Mouse (Mus musculus) liver, embryonic 12.5 days (tissue): ENCODE data around the gene Fign. TPM values are rescaled to one million over a fixed set of nuclear protein-coding genes. Genes with fewer than 3 reads are reported as not detected.

Source experiments
- ATAC-seq: fragments of 200-750 bp; cut with Nextera tagmentation; 2 replicates; pipeline ENCODE4 v1.8.0; 2017; ENCODE audit warnings: moderate number of reproducible peaks, mild to moderate bottlenecking, moderate library complexity
- H3K27ac ChIP-seq: fragments of 300-500 bp; sonication (generic); 2 replicates; pipeline ENCODE4 v1.5.1; 2016; ENCODE audit warnings: mild to moderate bottlenecking
- H3K27me3 ChIP-seq: fragments of 300-500 bp; sonication (generic); replicated peaks from 2 replicates; pipeline ENCODE4 v1.6.1; 2016; ENCODE audit warnings: mild to moderate bottlenecking, moderate library complexity
- H3K36me3 ChIP-seq: fragments of 300-500 bp; sonication (generic); 2 replicates; pipeline ENCODE4 v1.6.1; 2016; ENCODE audit warnings: mild to moderate bottlenecking, moderate library complexity
- H3K4me1 ChIP-seq: fragments of 300-500 bp; sonication (generic); 2 replicates; pipeline ENCODE4 v1.6.1; 2016
- H3K4me2 ChIP-seq: fragments of 300-500 bp; sonication (generic); 2 replicates; pipeline ENCODE4 v1.6.1; 2016; ENCODE audit warnings: mild to moderate bottlenecking, moderate library complexity
- H3K4me3 ChIP-seq: fragments of 300-500 bp; sonication (generic); 2 replicates; pipeline ENCODE4 v1.5.1; 2016; ENCODE audit warnings: mild to moderate bottlenecking, moderate library complexity
- H3K9ac ChIP-seq: fragments of 300-500 bp; sonication (generic); 2 replicates; pipeline ENCODE4 v1.6.1; 2016; ENCODE audit warnings: mild to moderate bottlenecking, moderate library complexity
- H3K9me3 ChIP-seq: fragments of 300-500 bp; sonication (generic); replicated peaks from 2 replicates; pipeline ENCODE4 v1.6.1; 2016; ENCODE audit warnings: mild to moderate bottlenecking, moderate library complexity
- WGBS: fragments of 180-500 bp; shearing (Covaris S2); methylation state at CpG from one replicate; pipeline ENCODE4 v1.1.7; 2016; ENCODE audit not compliant: insufficient replicate concordance; 5-methylcytosine and 5-hydroxymethylcytosine counted together
- polyA plus RNA-seq: library from polyadenylated mRNA; unstranded; fragments of >200 nt; fragmentation: Nextera tagmentation; extraction: Ambion mirVana; gene quantifications from 2 replicates; pipeline ENCODE4 v1.2.1, GENCODE M21; 2016

Gene Fign
- polyA plus RNA-seq = 3.2 and 3.9 TPM in 2 replicates

- no peaks in the 10 kb centered on the region for H3K4me1 ChIP-seq
- H3K4me2 ChIP-seq = peak within 1 kb of the TSS; percentile 67
- ATAC-seq = peak; percentile 64
- no peaks in the 10 kb centered on the region for H3K9me3 ChIP-seq
- peaks cover 33% of the 10 kb centered on the region for H3K27me3 ChIP-seq
- WGBS = under 1% methylated on average over 52 of the region's 85 CpGs
- peak within 1 kb of the TSS; percentile 65 for H3K9ac ChIP-seq
- peak within 1 kb of the TSS; percentile 59 for H3K4me3 ChIP-seq
- peak within 1 kb of the TSS; percentile 78 for H3K27ac ChIP-seq
- H3K36me3 ChIP-seq = no peaks in the 10 kb centered on the region
Measured at GRCm38 (mm10) chr2:64097937-64098617, at the start of gene Fign. Gene Fign, minus strand, starts transcription at chr2:64098038.

DNA sequence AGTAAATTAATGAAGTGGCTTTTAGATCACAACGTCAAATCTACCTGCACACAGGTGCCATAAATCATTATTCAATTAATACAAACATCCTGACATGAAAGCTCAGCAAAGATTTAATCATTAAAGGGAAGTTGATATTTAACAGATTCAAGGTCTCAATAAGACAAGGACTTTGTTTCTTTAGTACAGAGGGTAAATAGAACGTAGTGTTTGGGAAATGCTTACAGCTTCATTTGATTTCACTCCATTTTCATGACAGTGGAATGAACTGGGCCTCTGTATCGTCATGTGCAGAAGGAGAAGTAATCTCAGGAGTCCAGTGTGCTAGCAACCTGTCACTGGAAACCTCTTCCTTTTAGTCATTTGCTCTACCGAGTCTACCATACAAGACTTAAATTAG, 35.8 kb upstream of the Fign start:
- H3K4me3 ChIP-seq = no peak overlapping the region
- H3K4me1 ChIP-seq = no peaks in the 10 kb centered on the region
- no peak overlapping the region for H3K27ac ChIP-seq
- H3K36me3 ChIP-seq = no peaks in the 10 kb centered on the region
- H3K9ac ChIP-seq = no peak overlapping the region
- no peak overlapping the region for H3K4me2 ChIP-seq
- no peak for ATAC-seq
- 59% methylated on average over 4 of the region's 4 CpGs for WGBS
- H3K9me3 ChIP-seq = no peaks in the 10 kb centered on the region
- H3K27me3 ChIP-seq = no peaks in the 10 kb centered on the region

GRCm38 (mm10) chr2:64120495-64120894, 22.7 kb upstream of the Fign start:
- 46% methylated on average over 5 of the region's 5 CpGs for WGBS
- no peak for ATAC-seq

DNA sequence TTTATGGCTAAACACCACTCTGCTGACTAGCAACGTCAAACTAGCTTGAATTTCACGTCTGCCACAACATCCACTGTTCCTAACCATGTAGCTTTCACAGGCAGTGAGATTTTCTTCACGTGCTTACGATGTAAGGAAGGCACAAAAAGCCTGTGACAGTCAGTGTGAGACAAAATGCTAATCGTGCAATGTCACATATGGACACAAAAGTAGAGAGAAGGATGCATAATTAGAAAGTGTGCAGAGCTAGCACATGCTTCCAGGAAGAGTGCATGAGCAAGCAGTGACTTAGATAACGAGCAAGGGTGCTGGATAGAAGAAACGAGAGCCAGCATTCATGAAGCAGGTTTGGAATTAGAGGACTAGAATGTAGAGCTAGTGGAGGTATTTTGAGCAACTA, 18.8 kb upstream of the Fign start:
- Histone ChIP-seq H3K27ac (no peak overlapping the region), H3K9ac (no peak overlapping the region), H3K4me2 (no peak overlapping the region), H3K4me3 (no peak overlapping the region), H3K4me1 (no peaks in the 10 kb centered on the region), H3K27me3 (no peaks in the 10 kb centered on the region), H3K9me3 (no peaks in the 10 kb centered on the region), H3K36me3 (no peaks in the 10 kb centered on the region)
- ATAC-seq = no peak
- WGBS = 63% methylated on average over 7 of the region's 7 CpGs

More at GRCm38 (mm10) chr2:64120495-64120894, 22.7 kb upstream of the Fign start:
- Histone ChIP-seq H3K9ac (no peak overlapping the region), H3K4me1 (no peaks in the 10 kb centered on the region), H3K4me2 (no peak overlapping the region), H3K36me3 (no peaks in the 10 kb centered on the region), H3K27ac (no peak overlapping the region), H3K9me3 (no peaks in the 10 kb centered on the region), H3K27me3 (no peaks in the 10 kb centered on the region), H3K4me3 (no peak overlapping the region)

GRCm38 (mm10) chr2:64111133-64111532, 13.3 kb upstream of the Fign start:
- H3K27ac ChIP-seq = no peak overlapping the region
- H3K4me3 ChIP-seq = no peak overlapping the region
- H3K9me3 ChIP-seq = no peaks in the 10 kb centered on the region
- no peak overlapping the region for H3K4me2 ChIP-seq
- no peaks in the 10 kb centered on the region for H3K4me1 ChIP-seq
- H3K36me3 ChIP-seq = no peaks in the 10 kb centered on the region
- no peak for ATAC-seq
- no peaks in the 10 kb centered on the region for H3K27me3 ChIP-seq
- 76% methylated on average over 3 of the region's 3 CpGs for WGBS
- H3K9ac ChIP-seq = no peak overlapping the region

DNA sequence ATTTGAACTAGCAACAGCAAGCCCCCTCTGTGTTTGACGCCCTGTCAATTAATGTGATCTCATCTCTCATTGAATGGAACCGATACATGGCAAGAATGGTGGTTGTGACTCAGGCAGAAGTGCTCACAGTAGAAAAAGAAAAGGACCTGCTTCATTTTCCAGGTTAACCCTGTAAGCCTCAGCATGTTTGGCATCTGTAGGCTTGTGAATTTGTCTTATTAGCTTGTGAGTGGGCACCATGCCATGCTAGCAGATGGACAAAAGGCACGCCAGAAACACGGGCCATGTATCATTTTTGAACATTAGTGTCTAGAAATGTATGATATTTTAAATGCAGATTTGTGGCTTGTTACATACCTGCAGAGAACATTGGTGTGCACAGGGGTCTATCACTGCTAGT, 12.0 kb upstream of the Fign start:
- no peaks in the 10 kb centered on the region for H3K36me3 ChIP-seq
- ATAC-seq = no peak
- WGBS = 66% methylated on average over 4 of the region's 4 CpGs

DNA sequence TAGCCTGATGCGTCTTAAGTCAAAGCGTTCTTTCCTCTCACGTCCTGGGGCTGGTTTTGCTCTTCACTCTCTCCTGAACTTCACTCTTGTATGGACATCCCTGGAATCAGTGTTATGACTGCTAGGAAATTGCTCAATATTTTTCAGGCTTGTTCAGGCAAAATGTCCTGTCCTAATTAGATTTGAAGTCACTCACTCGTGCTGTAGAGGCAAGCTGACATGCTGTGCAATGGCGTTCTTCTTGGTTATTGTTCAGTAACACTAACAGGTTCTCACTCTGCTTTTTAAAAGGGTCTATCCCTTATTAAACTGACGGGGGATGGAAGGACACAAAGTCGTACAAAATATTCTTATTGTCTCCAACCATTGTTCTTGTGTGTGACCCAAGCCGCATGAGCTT, 10.2 kb upstream of the Fign start:
- H3K27ac ChIP-seq = no peak overlapping the region
- no peak overlapping the region for H3K4me2 ChIP-seq
- H3K27me3 ChIP-seq = no peaks in the 10 kb centered on the region
- ATAC-seq = no peak
- no peak overlapping the region for H3K9ac ChIP-seq
- no peaks in the 10 kb centered on the region for H3K4me1 ChIP-seq
- WGBS = 68% methylated on average over 8 of the region's 8 CpGs
- H3K4me3 ChIP-seq = no peak overlapping the region
- H3K9me3 ChIP-seq = no peaks in the 10 kb centered on the region
- H3K36me3 ChIP-seq = no peaks in the 10 kb centered on the region

More for the DNA sequence above, 12.0 kb upstream of the Fign start:
- Histone ChIP-seq H3K4me2 (no peak overlapping the region), H3K4me1 (no peaks in the 10 kb centered on the region), H3K27ac (no peak overlapping the region), H3K4me3 (no peak overlapping the region), H3K9me3 (no peaks in the 10 kb centered on the region), H3K27me3 (no peaks in the 10 kb centered on the region), H3K9ac (no peak overlapping the region)

GRCm38 (mm10) chr2:64098618-64099320, 931 bp upstream of the Fign start:
- Histone ChIP-seq H3K9ac (peak overlapping the region; percentile 65), H3K4me3 (peak overlapping the region; percentile 59), H3K36me3 (no peaks in the 10 kb centered on the region), H3K4me1 (no peaks in the 10 kb centered on the region), H3K4me2 (peak overlapping the region; percentile 67), H3K27ac (peak overlapping the region; percentile 78), H3K27me3 (peaks cover 33% of the 10 kb centered on the region), H3K9me3 (no peaks in the 10 kb centered on the region)
- 8% methylated on average over 21 of the region's 21 CpGs for WGBS
- ATAC-seq = peak; percentile 58

DNA sequence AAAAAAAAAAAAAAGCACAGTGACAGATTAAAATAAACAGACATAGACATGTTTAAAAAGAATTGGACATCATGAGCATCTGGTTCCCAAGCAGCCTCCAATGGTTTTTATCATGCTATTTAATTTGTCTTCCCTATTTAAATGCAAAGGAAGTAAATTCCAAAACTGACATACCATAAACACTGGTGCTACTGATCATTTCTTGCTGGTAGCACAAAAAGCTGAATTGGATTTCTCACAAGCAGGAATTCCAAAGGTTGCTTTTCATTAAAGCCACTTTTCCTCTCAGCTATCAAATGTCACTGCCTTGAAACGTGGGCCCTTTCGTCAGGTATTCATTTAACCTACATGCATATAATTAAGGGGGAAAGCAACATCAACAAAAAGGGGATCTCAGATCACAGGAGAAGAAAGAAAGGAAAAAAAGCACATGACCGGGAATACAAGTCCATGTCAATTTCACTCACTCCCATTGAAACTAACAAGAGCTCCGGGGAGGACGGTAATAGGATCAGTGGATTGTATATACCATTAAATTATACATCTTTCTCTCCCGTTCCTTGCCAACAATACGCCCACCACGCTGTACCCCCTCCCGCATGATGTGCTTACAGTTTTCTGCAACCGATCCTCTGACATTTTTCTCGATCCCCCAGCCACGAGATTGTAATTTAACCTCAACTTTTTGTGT, 972 bp downstream of the Fign start:
- Histone ChIP-seq H3K27me3 (peaks cover 33% of the 10 kb centered on the region), H3K4me2 (peak overlapping the region; percentile 67), H3K27ac (no peak overlapping the region), H3K9me3 (no peaks in the 10 kb centered on the region), H3K9ac (no peak overlapping the region), H3K36me3 (no peaks in the 10 kb centered on the region), H3K4me3 (peak overlapping the region; percentile 59), H3K4me1 (no peaks in the 10 kb centered on the region)
- ATAC-seq = no peak
- under 1% methylated on average over 12 of the region's 12 CpGs for WGBS

DNA sequence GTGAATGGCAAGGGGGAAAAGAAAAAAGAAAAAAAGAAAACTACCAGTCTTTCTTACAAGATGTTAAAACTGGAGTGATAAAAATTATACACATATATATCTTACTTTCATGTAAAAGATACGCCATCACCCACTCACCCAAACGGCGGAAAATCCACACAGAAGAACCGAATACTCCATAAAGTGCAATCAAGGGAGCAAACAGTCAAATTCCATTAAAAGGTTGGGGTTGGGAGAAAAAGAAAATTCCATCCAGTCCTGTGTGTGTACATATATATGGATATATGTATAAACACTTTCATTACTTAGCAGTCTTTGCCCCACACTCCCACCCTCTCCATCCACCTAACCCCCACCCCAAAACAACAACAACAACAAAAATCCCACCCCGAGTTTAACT, 1.7 kb downstream of the Fign start:
- H3K27me3 ChIP-seq = peaks cover 33% of the 10 kb centered on the region
- no peak overlapping the region for H3K27ac ChIP-seq
- H3K9me3 ChIP-seq = no peaks in the 10 kb centered on the region
- no peak for ATAC-seq
- 0 out of 2 replicates have a peak overlapping the region, but pooled peaks have one; percentile 9 for H3K4me3 ChIP-seq
- H3K4me1 ChIP-seq = no peaks in the 10 kb centered on the region
- H3K4me2 ChIP-seq = peak overlapping the region; percentile 67
- 58% methylated on average over 5 of the region's 5 CpGs for WGBS
- H3K36me3 ChIP-seq = no peaks in the 10 kb centered on the region
- H3K9ac ChIP-seq = no peak overlapping the region

GRCm38 (mm10) chr2:64095561-64095960, 2.3 kb downstream of the Fign start:
- WGBS = 50% methylated on average over 5 of the region's 5 CpGs
- Histone ChIP-seq H3K9ac (no peak overlapping the region), H3K27me3 (peaks cover 33% of the 10 kb centered on the region), H3K36me3 (no peaks in the 10 kb centered on the region), H3K9me3 (no peaks in the 10 kb centered on the region), H3K4me2 (peak overlapping the region; percentile 37), H3K27ac (no peak overlapping the region), H3K4me1 (no peaks in the 10 kb centered on the region), H3K4me3 (peak overlapping the region; percentile 21; the same call in 1 of the 2 replicates)
- ATAC-seq = no peak

DNA sequence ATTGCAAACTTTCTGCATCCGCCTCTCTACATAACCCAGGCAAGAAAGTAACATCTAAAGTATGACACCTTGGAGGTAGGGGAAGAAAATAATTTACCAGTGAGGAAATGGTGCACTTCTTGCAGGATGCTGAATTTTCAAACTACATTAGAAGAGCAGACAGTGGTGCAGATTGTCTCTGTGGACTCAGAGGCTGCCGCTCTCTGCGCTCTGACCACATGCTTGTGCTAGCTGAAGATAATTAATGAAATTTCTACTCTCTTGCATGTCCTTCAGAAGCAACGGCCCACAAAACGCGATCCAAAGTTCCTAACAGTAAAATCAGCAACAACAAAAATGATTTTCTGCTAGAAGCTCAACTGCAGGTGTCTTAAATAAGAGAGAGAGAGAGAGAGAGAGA, 4.8 kb downstream of the Fign start:
- no peak for ATAC-seq
- H3K4me1 ChIP-seq = no peaks in the 10 kb centered on the region
- H3K9me3 ChIP-seq = no peaks in the 10 kb centered on the region
- WGBS = 58% methylated on average over 6 of the region's 6 CpGs
- H3K27ac ChIP-seq = no peak overlapping the region
- H3K27me3 ChIP-seq = peaks cover 19% of the 10 kb centered on the region
- H3K9ac ChIP-seq = no peak overlapping the region
- H3K36me3 ChIP-seq = no peaks in the 10 kb centered on the region
- H3K4me3 ChIP-seq = no peak overlapping the region
- H3K4me2 ChIP-seq = no peak overlapping the region
